Mouse (Mus musculus): ENCODE measurements around the gene Paox.

- TF ChIP-seq POLR2A (IDR thresholded peaks at IDR 0.05; ENCODE audit: borderline replicate concordance, extremely low read depth, insufficient read depth, insufficient read length, poor library complexity, severe bottlenecking) (no peak), CTCF (IDR thresholded peaks at IDR 0.05; ENCODE audit: borderline replicate concordance, extremely low read depth, insufficient read depth, insufficient read length) (no peak)
Measured at GRCm38 (mm10) chr7:140164664-140165063, 49.1 kb downstream of the Paox start, which contains the start of gene Olfr522.

All from brain, embryonic 14.5 days (tissue).